Mouse (Mus musculus) lung, postnatal 4 days (tissue): Measurements from ENCODE around the gene Notch1.

Experiments used
- DNase-seq, 2 experiments: peaks; one replicate each; pipeline ENCODE4 v3.0.0; 2021

The Notch1 gene

DNA sequence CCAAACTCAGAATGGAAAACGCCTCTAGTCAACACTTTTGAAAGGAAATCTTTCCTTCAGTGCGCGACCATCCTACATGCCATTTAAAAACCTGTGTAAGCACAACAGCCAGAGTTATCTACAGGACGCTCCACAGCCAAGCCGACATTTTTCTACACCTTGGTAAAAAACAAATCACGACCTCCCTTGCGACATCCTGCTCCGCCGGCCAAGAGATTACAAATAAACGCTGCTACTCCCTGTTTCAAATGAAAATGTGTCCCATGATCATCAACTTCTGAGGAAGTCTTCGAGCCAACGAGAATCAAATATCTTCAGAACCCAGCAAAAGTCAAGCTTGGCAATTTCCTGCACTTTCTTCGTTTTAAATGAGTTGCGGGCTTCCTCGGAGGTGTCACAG is 72.1 kb downstream of the Notch1 start:
- DNase-seq: peak in 1 of 2 experiments; percentile 42

GRCm38 (mm10) chr2:26443876-26444275 is 72.6 kb downstream of the Notch1 start:
- no peak for DNase-seq

DNA sequence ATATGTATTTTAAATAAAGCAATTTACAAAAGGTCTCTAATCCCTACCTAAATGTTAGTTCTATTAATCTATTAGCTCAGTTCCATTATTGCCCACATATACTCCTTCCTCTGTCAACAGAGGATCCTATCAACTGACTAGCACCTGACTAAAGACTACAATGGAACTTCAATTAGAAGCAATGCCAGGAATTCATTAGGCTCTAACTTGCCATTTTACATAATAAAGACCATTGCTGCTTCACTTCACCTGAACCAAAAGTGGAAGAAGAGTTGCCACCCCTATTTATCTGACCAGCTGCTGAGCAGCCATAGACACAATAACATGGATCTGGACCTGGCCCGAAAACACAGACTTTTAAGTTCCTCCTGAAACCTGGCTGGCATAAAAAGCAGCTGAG is 73.6 kb downstream of the Notch1 start:
- no peak for DNase-seq

DNA sequence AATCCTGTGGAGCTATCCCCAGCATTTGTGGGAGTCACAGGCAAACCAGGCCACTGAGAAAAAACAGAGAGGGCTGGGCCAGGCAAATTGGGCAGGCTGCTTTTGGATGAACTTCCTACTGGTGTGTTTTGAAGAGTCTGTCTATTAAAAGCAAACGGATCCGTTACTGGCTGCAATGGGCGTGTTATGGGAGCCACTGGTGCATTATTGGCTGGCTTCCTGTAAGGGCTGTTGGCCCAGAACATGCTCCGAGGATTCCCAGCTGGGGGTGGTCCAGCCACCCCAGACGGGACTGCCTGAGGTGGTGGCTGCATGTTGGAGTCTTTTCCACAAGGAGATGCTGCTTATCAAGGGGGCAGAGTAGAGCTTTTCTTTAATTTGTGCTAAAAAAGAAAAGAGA is 74.8 kb downstream of the Notch1 start:
- no peak for DNase-seq

DNA sequence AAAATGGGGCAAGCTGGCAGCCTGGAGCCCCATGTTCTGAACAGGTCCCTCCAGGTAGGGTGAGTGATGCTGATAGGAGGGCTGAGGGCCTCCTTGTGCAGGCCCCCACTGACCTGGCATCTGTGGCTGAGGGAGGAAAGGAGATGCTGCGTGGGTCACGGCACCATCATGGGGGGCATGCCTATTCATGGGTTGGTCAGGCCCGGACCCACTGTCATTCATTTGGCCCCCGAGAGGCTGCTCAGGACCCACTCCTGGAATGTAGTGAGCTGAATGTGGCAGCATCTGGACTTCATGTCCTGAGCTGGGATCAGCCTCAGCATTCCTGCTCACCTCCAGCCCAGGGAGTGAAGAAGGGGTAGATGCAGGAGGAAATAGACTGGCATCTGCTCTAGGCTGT is 75.2 kb downstream of the Notch1 start:
- no peak for DNase-seq

DNA sequence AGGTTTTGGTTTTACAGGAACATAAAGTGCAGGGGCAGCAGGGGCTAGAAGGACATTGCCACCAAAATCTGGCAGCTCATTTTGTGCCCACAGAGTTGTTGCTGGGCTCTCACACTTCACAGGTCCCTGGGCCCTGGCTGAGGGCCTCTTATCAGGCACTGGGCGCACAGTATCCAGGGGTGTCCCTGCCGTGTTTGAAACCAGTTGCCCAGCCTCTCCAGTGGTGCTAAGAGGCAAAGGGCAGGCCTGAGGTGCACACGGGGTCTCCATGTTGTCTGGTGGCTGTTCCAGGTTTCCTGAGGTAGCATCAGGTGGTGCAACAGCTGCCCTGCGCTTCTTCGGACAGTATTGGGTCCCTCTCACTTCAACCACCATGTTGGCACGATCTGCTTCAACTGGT is 76.8 kb downstream of the Notch1 start:
- peak in 1 of 2 experiments; percentile 16 for DNase-seq

GRCm38 (mm10) chr2:26438373-26438772 is 78.1 kb downstream of the Notch1 start:
- peak in 1 of 2 experiments; percentile 23 for DNase-seq

GRCm38 (mm10) chr2:26437221-26437620 is 79.2 kb downstream of the Notch1 start:
- DNase-seq: peak in 1 of 2 experiments; percentile 9

DNA sequence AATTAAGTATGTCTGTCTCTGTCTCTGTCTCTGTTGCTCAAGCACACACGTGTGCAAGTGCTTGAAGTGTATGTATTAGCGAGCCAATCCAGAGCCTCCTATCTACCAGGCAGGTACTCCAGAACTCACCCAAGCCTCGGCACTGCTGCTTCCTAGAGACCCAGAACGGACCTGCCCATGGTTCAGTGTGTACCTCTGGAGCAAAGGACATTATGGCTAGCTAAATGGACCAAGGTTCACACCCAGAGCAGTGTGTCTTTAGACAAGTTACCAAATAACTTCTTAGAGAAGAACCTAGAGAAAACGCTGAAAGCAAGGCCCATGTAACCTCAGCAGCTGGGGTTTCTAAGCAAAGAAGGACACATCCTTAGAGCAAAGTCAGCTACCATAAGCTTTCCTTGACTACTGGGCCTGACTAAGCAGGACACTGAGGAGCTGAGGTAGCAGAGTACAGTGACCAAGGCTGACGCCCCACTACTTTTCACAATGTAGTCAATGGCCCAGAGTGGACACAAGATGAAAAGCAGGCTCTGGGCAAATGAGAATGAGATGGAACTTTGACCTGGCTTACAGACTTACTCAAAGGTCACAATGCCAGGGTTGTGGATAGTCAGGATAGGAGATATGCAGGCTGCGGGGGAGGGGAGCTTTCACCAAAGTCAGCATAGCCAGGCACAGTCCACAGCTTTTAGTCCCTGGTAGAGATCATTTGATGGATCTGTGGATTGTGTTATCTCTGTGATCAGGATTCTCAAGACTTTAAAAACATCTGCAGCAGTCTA is 81.5 kb downstream of the Notch1 start:
- DNase-seq: peak in 1 of 2 experiments; percentile 10

- no peak for DNase-seq
Observed at GRCm38 (mm10) chr2:26429851-26430250, 86.6 kb downstream of the Notch1 start.

- peak in 1 of 2 experiments; percentile 11 for DNase-seq
Observed at GRCm38 (mm10) chr2:26424541-26424940, 91.9 kb downstream of the Notch1 start.

DNA sequence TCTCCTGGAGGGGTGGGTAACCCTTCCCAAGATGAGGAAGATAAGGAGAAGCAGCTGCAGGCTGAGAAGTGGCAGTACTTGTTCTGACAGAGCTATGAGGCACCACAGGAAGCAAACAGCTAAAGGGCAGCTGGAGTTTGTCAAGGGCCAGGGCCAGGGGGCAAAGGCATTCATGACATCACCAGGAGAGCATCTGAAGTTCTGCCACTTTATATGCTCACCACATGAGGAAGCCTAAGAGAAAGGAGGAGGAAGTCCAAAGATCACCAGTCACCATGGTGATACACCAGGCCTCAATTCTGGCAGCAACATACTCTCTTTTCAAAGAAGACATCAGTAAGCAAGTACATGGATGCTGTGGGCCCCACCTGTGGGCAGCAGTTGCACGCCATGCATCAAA is 93.4 kb downstream of the Notch1 start:
- peak in 1 of 2 experiments; percentile 26 for DNase-seq

- peak in 1 of 2 experiments; percentile 16 for DNase-seq
Observed at GRCm38 (mm10) chr2:26421969-26422368, 94.5 kb downstream of the Notch1 start.

GRCm38 (mm10) chr2:26418120-26418519 is 98.3 kb downstream of the Notch1 start:
- DNase-seq: no peak

DNA sequence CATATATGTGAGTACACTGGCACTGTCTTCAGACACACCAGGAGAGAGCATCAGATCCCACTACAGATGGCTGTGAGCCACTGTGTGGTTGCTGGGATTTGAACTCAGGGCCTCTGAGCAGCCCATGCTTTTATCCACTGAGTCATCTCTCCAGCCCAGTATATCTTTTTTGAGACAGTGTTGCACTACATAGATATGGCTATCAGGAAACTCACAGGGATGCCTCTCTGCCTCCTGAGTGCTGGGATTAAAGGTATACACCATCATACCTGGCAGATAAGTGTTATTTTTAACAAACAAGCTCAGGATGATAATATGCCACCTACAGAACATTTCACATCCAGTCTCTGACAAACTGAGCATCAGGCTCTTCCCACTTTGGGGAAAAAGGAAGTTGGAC is 99.4 kb downstream of the Notch1 start:
- DNase-seq: no peak

DNA sequence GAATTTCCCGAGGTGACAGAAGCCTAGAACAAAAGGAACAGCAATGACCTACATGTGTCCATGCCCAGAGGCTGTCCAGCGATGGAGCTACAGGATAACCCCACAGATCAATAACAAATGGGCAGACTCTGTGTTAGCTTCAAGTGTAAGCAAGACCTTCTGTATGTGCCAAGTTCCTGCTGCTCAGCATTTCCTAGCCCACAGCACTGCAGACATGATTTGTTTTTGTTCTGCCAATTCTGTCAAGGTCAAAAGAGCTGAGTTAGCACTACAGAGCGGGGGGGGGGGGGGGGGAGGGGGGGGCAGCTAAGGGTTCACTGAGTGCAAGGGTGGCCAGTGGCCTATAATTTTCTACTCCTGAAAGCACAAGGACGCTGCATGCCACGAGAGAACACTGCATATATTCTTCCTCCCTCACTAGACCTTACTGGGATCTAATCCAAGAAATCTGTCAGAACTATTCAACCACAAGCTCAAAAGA is 105.5 kb downstream of the Notch1 start:
- no peak for DNase-seq

DNA sequence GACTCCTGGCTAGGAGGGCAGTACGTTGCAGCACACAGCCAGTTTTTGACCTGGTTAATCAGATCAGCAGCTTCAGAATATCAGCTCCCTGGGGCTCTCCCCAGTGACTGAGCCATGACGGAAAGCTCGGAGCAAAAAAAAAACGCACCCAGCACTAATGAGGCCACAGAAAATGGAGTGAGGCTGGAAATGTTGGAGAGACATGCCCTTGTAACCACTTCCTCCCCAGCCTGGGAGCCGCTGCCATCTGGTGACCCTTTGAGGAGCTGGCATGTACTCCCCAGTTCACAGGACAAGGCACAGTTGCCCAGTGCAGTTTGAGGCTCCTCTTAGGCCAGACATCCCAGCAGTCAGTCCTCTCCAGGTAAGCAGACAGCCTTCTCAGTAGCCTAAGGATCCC is 106.4 kb downstream of the Notch1 start:
- no peak for DNase-seq

GRCm38 (mm10) chr2:26409362-26409761 is 107.1 kb downstream of the Notch1 start:
- DNase-seq: no peak

DNA sequence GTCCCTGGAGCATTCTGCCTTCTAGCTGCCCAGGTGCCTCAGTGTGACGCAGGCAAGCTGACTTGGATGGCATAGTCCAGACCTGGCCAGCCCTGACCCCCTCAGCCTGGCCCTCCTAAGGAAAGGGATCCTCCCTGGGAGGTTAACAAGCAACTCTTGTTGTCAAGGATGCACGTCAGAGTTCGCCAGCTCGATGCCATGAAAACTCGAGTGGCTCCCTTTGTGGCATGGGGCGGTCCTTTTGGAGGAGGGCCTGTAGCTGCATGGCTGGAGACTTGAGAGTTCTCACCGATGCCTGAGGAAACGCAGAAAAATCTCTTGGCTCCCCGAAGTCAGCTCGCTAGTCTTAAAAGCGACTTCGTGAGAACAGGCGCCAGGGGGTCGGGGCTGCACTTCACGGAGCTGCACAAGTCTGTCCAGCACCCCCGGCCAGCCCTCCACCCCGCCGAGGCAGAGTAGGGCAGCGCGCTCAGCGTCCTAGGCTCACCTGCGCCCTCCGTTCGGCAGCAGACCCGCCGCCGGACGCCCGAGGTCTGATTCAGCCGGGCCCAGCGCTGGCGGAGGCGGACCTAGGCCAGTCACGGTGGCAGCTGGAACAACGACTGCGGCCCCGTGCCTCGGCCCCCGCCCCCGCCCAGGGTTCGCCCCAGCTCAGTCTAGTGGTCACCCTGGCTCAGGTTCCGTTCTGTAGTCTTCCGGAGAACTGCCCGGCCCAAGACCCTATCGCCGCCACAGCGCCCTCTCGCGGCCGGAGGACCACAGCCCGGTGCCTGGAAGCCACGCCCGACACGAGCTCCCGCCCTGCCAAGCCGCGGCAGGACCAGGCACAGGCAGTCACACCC is 107.7 kb downstream of the Notch1 start, which contains the start of gene Inpp5e:
Inpp5e (minus strand) TSS at position 689 of the 842 bp plus-strand sequence.
- peak; percentile 97 to 99 for DNase-seq
